Mouse (Mus musculus) embryo, embryonic 10.5 days (tissue): ENCODE results near the gene Anxa2.
A peak's percentile ranks its signal among the peaks of the same experiment; 100 is the strongest.

Experiments
- DNase-seq: peaks from one replicate; pipeline ENCODE4 v3.0.0-alpha.2; 2015; ENCODE audit warnings: low spot score

Gene Anxa2

DNA sequence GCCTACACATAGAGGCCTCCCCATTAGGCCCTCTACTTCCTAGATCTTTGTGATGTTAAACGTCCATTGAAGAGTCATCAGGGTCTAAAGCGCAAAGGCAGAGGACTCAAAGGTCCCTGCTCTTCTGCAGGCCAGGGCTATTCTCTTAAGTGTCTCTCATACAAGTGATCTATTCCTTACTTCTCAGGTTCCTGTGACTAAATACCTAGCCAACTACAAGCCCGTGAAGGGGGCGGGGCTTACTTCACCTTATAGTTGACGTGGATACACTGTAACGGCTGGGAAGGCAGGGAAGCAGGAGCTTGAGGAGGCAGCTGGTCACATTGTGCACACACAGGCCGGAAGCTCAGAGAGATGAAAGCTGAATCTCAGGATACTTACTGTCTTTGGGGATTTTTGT, 6.5 kb downstream of the Anxa2 start:
- no peak for DNase-seq

DNA sequence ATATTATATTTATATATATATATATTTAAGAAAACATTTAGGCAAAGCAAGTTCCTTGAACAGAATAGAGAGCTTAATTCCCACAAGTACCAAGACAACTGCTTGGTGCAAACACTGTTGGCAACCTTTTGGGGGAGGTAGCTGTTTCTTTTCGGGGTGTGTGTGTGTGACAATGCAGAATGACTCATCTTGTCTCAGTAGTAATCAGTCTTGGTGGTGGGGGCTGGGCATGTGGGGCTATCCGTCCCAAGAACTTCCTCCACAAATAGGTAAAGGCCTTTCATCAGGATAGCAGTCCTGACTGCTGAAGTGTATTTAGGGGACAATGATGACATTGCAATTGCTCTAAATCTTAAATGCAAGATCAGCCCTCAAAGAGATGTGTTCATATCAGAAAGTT, 9.6 kb downstream of the Anxa2 start:
- no peak for DNase-seq

DNA sequence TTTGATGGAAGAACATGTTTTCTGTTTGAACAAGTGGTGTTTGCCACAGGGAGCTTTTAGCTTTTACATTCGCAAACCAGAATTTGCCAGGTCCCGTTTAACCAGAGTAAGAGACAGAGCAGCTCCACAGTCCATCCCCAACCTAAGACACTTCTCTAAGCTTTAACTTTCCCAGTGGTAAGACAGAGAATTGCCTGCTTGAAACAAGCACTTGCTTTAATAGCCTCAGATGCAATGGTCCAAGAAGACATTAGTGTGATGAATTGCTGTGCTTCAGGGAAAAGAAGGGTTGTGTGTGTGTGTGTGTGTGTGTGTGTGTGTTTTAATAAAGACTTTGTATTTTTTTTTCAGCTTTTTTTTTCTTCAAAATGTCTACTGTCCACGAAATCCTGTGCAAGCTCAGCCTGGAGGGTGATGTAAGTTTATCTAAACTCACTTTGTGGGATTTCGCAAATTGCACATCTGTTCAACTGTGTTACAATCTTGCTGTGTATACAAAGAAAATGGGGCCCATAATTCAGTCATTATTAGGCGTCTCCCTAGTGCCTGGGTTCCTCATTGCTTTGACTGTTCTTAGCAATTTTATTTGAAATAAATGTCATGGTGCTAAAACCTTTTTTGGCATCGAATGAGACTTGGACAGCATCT, 10.8 kb downstream of the Anxa2 start:
- DNase-seq, result no peak

DNA sequence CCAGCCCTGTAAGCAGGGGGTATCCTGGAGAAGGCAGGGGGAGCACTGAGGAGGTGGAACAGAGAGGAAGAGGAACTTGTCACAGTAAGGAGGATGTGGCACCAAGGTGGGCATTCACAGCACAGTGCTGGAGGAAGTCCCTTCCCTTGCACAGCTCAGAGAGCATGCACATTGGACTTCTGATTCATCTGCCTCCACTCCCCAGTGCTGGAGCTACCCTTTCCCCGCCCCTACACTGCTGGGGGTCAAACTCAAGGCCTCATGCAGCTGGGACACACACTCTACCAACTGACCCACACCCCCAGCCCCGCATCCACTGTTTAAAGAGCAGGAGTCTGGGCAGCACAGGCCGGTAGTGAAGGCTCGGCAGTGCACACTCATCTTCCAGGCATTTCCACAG, 12.7 kb downstream of the Anxa2 start:
- no peak for DNase-seq

DNA sequence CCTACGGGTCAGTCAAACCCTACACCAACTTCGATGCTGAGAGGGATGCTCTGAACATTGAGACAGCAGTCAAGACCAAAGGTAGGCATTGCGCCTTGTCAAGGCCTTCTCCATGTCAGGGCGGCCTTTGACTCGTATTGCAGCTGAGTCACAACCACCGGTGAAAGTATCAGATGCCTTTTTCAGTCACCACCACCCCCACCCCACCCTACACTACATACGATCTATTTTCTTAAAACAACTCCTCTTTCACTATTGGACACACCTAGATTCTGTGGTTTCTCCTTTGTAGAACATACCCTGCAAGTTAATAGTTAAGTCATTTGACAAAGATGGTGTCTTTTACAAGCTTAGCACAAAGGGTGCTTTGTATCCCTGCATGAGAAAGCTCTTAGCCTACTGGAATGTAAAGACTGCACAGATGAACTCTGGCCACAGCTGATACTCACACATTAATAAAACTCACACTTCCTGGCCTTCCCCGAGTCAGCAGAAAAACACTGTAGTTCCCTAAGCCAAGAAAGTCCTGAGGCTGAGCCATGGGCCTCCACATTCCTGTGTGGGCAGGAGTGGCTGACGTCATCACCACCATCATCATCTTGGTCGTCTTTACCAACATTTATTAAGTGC, 14.0 kb downstream of the Anxa2 start:
- peak; percentile 45 for DNase-seq

DNA sequence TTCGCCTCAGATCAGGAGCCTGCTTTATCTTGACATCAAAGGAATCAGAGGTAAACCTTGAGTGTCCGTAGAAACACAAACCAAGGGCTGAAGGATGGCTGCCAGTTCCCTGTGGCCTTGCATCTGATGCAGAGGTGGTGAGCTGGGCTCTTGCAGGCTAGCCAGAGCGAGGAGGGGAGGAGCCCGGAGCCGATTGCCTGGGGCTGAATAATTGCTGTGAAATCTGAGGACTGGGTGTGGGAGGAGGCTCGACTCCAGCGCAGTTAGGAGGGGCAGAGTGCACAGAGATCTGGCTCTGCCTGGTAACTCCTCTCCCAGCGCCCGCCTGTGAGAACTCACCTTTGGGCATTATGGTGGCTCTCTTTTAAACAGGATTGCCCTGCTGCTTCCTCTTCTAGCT, 15.6 kb downstream of the Anxa2 start:
- DNase-seq, result peak; percentile 89

DNA sequence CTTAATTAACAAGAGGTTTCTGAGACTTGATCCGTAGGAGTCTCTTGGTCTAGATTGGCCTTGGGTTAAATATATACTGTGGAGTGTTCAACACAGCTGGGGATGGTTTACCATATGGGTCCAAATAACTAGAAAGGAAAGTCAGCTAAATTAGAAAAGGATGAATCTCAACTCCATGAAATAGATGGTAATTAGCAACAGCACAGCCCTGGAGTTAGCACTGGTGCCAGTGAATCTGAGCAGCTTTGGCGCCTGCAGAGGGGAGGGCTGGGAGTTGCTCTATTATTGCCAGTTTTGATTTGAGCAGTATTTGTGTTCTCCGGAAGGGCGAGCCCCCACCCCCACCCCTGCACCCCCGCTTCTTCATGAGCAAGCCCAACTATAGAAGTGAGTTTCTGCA, 16.9 kb downstream of the Anxa2 start:
- no peak for DNase-seq

DNA sequence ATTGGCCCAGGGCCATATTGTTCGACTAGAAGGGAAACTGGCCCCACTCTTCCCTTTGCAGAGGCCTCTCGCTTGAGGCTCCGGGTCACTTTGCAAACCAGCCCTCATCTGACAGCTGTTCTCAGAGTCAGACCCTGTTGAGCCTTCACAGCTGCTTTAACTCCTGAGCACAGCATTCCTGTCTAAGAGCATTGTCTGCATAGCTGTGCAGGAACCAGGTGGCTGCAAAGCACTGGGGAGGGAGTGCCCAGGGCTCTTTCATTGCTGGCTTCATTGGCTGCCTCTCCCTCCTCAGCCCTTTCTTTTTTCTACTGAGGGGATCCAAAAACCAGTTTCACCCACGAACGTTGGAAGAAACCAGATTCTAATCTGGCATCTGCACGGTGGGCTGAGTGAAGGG, 17.5 kb downstream of the Anxa2 start:
- DNase-seq, result peak; percentile 65

DNA sequence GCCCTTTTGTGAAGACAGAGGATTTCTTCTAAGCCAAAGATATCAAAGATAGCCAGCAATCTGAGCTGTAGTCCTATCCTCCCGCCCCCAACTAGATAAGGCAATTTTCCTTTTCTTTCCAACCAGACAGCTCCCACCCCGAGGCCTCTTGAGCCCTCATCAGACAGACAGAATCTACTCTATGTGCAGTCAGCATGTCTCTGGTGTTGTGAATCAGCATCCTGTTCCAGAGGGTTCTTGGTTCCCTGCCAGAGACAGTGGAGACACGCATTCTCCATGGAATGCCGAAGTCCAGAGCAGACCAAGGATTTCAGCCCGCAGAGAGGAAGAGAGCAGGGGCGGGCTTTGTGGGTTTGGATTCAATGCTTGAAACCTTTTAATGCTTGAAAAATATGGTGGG, 19.3 kb downstream of the Anxa2 start:
- DNase-seq, result no peak

DNA sequence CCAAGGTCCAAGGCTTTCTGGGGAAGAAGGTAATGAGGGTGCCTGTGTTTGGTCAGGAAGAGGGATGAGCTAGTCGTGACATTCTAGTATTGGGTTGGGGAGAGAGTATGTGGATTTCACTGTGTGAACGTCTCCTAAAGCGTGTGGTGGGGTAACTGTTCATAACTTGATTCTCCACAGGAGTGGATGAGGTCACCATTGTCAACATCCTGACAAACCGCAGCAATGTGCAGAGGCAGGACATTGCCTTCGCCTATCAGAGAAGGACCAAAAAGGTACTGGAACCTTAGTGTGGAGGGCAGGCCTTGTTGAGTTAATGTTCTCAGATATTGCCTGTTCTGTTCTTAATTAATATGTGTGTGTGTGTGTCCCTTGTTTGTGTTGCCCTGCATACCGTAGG, 22.5 kb downstream of the Anxa2 start:
- no peak for DNase-seq

DNA sequence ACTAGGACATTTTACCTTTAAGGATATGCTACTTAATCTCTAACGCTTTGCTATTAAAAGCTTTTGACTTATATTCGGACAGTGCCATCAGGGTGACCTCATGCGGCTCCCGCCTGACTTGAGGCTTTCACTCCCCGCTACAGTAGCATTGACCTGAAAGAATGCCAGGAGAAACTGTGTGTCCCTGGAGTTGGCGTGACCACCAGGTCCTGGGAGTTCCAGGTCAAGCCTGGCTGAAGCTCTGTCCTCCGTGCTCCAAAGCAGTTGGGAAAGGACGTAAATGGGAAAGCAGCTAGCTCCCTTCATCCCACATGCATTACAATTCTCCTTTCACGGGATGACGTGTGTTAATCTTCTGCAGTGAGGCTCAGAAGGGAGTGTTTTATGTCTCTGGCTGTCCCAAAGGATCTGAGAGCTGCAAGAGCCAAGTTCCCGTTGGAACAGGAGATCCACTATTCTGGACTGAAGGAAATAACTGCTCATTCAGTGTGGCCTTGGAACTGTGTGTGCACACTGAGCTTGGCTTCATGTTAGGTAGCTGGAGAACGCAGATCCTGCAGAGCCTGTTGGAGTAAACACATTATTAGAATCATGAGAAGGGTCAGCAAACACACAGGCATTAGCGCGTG, 23.9 kb downstream of the Anxa2 start:
- DNase-seq, result no peak

DNA sequence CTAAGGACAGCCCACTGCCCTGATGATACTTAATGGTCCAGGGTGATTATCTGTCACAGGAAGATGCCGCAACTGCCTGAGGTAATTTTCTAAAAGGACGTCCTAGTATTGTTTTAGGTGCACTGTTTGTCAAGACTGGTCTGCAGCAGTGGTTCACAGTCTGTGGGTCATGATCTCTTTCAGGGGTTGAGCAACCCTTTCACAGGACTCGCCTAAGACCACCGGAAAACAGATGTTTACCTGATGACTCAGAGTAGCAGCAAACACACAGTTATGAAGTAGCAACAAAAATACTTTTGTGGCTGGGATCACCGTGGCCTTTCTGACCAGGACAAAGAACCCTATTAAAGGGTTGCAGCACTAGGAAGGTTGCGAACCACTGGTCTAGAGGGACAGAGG, 24.4 kb downstream of the Anxa2 start:
- no peak for DNase-seq

DNA sequence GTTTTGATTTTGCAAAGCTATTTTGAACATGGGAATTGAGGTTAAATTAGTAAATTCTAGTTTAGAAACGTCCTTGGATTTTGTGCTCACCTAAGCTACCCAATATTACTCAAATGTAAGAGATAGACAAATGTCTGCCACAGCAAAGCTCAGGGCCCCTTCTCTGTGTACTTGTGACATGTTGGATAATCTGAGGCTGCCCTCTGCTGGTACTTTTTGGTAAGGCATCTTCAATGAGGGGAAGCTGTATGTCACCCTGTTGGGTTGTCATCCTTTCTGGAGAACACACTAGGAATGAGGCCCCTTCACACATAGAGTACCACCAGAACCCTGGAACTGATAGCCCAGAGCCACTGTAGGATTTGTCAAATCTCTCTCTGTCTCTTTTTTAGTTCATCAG, 26.9 kb downstream of the Anxa2 start:
- peak; percentile 94 for DNase-seq

DNA sequence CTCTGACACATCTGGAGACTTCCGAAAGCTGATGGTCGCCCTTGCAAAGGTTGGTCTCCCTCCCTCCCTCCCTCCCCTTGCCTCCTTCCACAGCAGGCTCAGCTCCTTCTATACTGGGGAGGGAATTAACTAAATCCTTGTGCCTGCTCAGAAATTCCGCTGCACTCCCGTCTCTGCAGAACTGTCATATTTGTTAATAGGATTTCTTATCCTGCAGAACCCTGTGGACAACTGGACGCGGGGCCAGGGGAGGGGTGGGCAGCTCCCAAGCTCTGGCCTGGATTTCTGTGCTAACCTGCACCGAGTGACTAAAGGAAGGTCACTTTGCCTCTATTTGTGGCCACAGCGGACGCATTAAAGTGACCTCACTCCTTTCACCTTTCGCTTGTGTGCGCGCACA, 30.4 kb downstream of the Anxa2 start:
- no peak for DNase-seq

DNA sequence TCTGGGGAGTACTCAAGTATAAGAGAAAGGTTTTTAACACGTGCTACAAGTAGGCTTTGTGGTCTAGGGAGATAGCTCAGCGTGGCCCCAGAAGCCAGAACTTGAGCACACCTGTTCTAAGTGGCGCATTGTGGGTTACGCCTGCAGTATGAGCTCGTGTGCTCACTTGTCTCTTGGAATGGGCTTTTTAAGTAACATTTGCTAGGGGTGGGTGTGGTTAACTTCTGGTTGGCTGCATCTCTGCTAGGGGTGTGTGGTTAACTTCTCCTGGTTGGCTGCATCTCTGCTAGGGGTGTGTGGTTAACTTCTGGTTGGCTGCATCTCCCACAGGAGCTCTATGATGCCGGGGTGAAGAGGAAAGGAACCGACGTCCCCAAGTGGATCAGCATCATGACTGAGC, 32.7 kb downstream of the Anxa2 start:
- no peak for DNase-seq

DNA sequence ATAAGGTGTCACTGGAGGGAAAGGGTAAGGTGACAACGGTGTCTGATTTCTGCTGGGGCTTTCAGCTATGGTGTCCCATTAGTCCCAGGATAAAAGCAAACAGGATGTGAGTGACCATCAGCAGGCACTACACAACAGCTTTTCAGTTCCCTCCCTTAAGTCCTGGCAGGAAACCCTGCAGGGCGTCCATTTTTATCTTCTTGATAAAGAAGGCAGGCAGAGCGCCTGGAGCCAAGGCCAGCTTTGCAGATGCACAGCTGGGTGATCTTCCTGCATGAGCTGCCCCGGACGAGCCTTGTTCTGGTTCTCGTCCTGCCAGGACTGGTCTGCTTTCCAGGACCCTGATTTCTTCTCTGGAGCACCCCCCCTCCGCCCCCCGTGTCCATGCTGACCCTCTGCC, 35.1 kb downstream of the Anxa2 start:
- DNase-seq, result no peak

DNA sequence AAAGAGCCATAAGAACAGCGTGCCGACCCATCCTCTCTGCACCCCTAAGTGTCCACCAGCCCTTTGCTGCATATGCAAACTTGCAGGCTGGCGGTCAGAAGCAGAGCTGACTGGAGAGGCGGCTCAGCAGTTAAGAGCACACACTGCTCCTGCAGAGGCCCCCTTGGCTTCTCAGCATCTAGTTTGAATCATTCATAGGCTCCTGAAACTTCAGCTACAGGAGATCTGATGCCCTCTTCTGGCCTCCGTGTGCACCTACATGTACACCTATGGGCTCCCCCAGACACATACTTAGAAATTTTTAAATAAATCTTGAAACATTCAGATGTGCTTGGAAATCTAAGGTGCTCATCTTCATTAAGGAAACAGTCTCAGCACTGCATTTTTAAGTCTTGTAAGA, 35.6 kb downstream of the Anxa2 start:
- DNase-seq, result peak; percentile 77

DNA sequence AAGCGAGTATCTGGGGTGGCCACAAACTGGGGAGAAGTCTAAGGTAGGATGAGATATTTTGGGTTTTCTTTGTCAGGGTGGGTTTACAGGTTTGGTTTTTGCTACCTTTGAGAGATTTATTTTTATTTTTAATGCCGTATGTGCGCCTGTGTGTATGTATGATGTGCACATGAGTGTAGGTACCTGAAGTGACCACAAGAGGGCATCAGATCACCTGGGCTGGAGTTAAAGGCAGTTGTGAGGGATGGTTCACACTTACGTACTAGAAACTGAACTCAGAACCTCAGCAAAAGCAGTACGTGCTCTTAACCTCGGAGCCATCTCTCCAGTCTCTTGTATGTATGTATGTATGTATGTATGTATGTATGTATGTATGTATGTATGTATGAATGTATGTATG, 39.4 kb downstream of the Anxa2 start:
- DNase-seq, result no peak

DNA sequence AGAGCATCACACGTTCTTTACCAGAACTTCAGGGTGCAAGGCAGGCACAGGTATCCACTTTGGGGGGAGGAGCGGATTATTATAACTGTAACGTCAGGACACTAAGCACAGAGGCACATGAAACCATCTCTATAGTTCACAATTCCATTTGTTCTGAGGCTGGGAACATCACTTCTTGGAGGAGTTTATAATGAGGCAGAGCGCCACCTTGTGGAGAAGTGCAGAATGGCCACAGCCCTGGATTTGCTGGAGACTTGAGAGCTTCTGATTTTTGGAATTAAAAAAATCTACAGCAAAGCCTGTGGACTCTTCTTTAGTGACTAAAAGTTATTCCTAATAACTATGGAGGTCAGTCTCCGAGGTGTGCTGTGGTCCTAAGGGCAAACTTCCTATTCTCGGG, 49.1 kb downstream of the Anxa2 start:
- peak; percentile 87 for DNase-seq

DNA sequence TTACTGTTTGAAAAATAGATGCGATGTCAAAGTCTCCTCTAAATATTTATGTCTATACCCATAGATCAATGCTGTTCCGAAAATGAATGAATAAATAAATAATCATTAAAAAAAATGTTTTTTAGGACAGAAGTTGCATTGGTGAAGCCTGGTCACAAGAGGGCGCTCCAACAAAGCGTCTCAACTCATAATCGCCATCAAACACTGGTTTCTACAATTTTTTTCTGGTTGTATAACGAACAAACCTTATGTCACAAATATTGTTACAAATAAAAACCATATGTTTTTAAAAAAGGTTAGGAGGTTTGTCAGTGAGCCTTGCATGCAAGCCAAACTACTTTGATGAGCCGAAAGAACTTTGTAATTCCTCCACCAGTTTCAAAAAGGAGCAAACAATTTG, 52.2 kb downstream of the Anxa2 start:
- DNase-seq, result peak; percentile 73

DNA sequence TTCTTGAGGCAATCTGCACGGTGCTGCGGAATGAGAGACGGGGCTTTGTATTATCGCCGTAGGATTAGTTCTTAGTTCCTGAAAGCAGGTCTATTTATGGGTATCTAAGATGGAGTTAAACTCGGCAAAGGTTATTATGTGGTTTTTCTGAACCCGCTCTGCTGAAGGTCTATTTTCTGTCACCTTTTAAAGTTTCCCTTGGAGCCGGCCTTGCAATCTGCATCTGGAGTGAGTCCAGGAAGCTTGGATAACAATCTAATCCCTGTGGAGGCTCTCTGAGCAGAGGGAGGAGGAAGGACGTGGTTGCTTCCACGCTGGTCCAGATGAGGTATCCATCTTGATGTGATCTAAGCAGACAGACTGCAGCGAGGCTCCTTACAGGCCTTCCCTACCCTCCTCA, 53.8 kb downstream of the Anxa2 start:
- DNase-seq, result peak; percentile 3

DNA sequence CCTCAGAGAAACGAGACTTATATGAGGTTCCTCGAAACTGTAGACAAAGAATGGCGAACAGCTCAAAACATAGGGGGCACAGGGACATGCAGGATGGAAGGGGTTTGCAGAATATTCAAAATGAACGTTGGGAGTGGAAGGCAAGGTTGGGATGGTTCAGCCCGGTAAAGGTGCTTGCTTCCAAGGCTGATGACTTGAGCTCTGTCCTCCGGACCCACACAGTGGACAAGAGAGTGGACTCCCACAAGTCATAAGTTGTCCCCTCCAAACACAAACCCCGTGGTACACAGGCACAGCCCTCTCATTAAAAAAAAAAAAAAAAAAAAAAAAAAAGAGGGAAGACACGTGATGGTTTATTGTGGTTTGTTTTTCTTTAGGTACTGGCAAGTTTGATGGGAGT, 54.6 kb downstream of the Anxa2 start:
- DNase-seq, result no peak

DNA sequence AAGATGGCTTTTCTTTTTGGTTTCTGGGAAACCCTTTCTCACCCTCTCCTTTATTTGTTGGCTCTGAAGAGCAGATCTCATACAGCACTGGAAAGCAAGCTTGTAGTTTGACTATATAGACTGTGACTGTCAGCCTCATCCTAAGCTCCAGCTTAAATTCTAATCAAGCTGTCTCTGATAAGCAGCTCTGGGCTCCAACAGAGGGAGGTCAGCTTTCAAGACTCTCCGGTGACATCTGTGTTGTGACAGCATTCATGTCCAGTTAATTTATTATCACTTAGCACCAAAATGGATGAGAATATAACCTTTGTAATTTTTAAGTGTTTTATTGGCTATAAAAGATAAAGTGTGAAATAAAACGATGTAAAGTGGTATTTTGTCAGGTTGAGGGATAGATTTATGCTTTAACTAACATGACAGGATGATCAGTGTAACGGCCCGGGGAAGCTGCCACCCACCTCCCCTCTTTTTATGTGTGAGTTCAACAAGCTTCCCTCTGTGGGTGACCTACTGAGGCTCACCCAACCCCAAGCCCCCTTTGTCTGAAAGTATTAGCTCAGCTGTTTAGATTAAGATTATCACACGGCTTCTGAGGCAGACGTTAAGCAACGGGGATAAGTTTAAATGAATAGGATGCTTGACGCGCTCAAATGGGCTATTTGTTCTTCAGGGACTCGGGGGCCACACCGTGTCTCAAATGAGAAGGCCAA, 58.6 kb downstream of the Anxa2 start:
- peak; percentile 41 for DNase-seq
